23 mouse cellular contexts compared by ENCODE assay signal in genomic region chr5:138365347-138365746, GRCm38 (mm10). TPM values are rescaled to one million over a fixed set of nuclear protein-coding genes. Genes with fewer than 3 reads are reported as not detected.
"Had no signal": no experiment of that assay in that cellular context is flagged by ENCODE, and none has a peak within 500 bp of the region (broad histone marks: within the 10 kb centered on the region; RNA-seq: fewer than 3 reads in every experiment).

No protein-coding gene starts in this region.

RNA-seq across cellular contexts. Expression of gene Pvrig, which starts 23.6 kb away (rescaled TPM):
- total RNA-seq: forebrain, postnatal 0 days; gastrocnemius, adult 18-20 months; gastrocnemius, adult 2 months; gastrocnemius, adult 8-10 months; gastrocnemius, postnatal 10 days; gastrocnemius, postnatal 14 days; gastrocnemius, postnatal 25 days; gastrocnemius, postnatal 36 days; gastrocnemius, postnatal 4 days; granulocyte monocyte progenitor cell, adult 5-6 weeks; heart, adult 18-20 months had no signal
- polyA plus RNA-seq: embryonic facial prominence, embryonic 11.5 days; embryonic facial prominence, embryonic 13.5 days; embryonic facial prominence, embryonic 14.5 days; embryonic facial prominence, embryonic 15.5 days; erythroblast, embryonic 14.5 days; forebrain, embryonic 10.5 days; forebrain, embryonic 11.5 days; forebrain, embryonic 12.5 days; forebrain, embryonic 13.5 days; forebrain, embryonic 14.5 days; forebrain, embryonic 15.5 days; forebrain, embryonic 16.5 days; forebrain, postnatal 0 days had no signal
